Mouse (Mus musculus): ENCODE results near the gene Dnajc13. TPM values are rescaled to one million over a fixed set of nuclear protein-coding genes. Genes with fewer than 3 reads are reported as not detected.

The Dnajc13 gene
- polyA plus RNA-seq, 1 experiment from 2014 or later = 5.8 TPM

DNA sequence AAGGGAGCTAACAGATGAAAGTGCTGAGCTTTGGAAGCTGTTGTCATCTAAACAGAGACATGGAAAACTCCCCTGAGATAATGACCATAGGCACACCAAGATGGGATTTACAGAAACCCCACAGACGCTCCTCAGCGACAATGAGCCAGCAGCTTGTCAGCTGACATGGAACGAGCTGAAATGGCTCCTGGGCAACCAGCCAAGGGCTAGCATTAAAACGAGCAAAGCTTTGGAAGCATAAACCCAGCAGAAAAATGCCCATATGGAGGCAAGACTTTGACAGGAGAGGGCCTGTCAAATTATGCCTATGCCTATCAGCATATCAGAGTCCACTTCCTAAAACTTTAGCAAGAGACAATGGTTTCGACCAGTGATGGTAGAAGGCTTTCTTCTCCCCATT, 27.0 kb downstream of the Dnajc13 start:
- Histone ChIP-seq H3K36me3 (replicated peaks; ENCODE audit: insufficient read depth, low read length) (peaks cover 50% of the 10 kb centered on the region), H3K27ac (ENCODE audit: low read depth) (no peak overlapping the region), H3K4me3 (ENCODE audit: low read depth, low read length) (no peak overlapping the region), H3K9ac (replicated peaks) (no peak overlapping the region), H3K9me3 (ENCODE audit: low read length) (no peaks in the 10 kb centered on the region), H3K4me1 (ENCODE audit: insufficient read depth) (no peaks in the 10 kb centered on the region), H3K27me3 (ENCODE audit: insufficient read depth, low read length) (no peaks in the 10 kb centered on the region), H3K4me2 (ENCODE audit: low read depth, low read length) (no peak overlapping the region)
- no peak for DNase-seq
- TF ChIP-seq CTCF (IDR thresholded peaks at IDR 0.05; ENCODE audit: low read depth) = no peak
- TF ChIP-seq EP300 (IDR thresholded peaks at IDR 0.05; ENCODE audit: low read depth) = no peak
- no peak for ATAC-seq
- 68% methylated on average over 5 of the region's 5 CpGs for WGBS (ENCODE audit: insufficient replicate concordance)

- no peaks in the 10 kb centered on the region for H3K27me3 ChIP-seq (ENCODE audit: insufficient read depth, low read length)
- no peak overlapping the region for H3K4me3 ChIP-seq (ENCODE audit: low read depth, low read length)
- TF ChIP-seq EP300 (IDR thresholded peaks at IDR 0.05; ENCODE audit: low read depth) (no peak), CTCF (IDR thresholded peaks at IDR 0.05; ENCODE audit: low read depth) (no peak)
- H3K9me3 ChIP-seq (ENCODE audit: low read length) = no peaks in the 10 kb centered on the region
- DNase-seq (no peak), ATAC-seq (no peak)
- H3K36me3 ChIP-seq (replicated peaks; ENCODE audit: insufficient read depth, low read length) = peaks cover 65% of the 10 kb centered on the region
- no peak overlapping the region for H3K9ac ChIP-seq (replicated peaks)
- WGBS (ENCODE audit: insufficient replicate concordance) = 39% methylated on average over 1 of the region's 1 CpGs
- no peak overlapping the region for H3K27ac ChIP-seq (ENCODE audit: low read depth)
- H3K4me2 ChIP-seq (ENCODE audit: low read depth, low read length) = no peak overlapping the region
- no peaks in the 10 kb centered on the region for H3K4me1 ChIP-seq (ENCODE audit: insufficient read depth)
Measured at GRCm38 (mm10) chr9:104233815-104234214, 28.9 kb downstream of the Dnajc13 start.

- Histone ChIP-seq H3K36me3 (replicated peaks; ENCODE audit: insufficient read depth, low read length) (peaks cover 70% of the 10 kb centered on the region), H3K27me3 (ENCODE audit: insufficient read depth, low read length) (no peaks in the 10 kb centered on the region), H3K4me3 (ENCODE audit: low read depth, low read length) (no peak overlapping the region), H3K9ac (replicated peaks) (no peak overlapping the region), H3K9me3 (ENCODE audit: low read length) (no peaks in the 10 kb centered on the region), H3K4me2 (ENCODE audit: low read depth, low read length) (no peak overlapping the region), H3K4me1 (ENCODE audit: insufficient read depth) (no peaks in the 10 kb centered on the region), H3K27ac (ENCODE audit: low read depth) (no peak overlapping the region)
- DNase-seq (no peak), ATAC-seq (no peak)
- no peak for TF ChIP-seq CTCF (IDR thresholded peaks at IDR 0.05; ENCODE audit: low read depth)
- WGBS (ENCODE audit: insufficient replicate concordance) = 80% methylated on average over 5 of the region's 5 CpGs
Measured at GRCm38 (mm10) chr9:104233060-104233459, 29.7 kb downstream of the Dnajc13 start.

- Histone ChIP-seq H3K4me1 (ENCODE audit: insufficient read depth) (no peaks in the 10 kb centered on the region), H3K9ac (replicated peaks) (no peak overlapping the region), H3K27me3 (ENCODE audit: insufficient read depth, low read length) (no peaks in the 10 kb centered on the region), H3K27ac (ENCODE audit: low read depth) (no peak overlapping the region), H3K36me3 (replicated peaks; ENCODE audit: insufficient read depth, low read length) (peaks cover 64% of the 10 kb centered on the region), H3K9me3 (ENCODE audit: low read length) (no peaks in the 10 kb centered on the region), H3K4me3 (ENCODE audit: low read depth, low read length) (no peak overlapping the region), H3K4me2 (ENCODE audit: low read depth, low read length) (no peak overlapping the region)
- ATAC-seq = peak; percentile 51; the same call in 1 of the 2 replicates
- WGBS (ENCODE audit: insufficient replicate concordance) = 72% methylated on average over 3 of the region's 3 CpGs
- DNase-seq = no peak
- no peak for TF ChIP-seq EP300 (IDR thresholded peaks at IDR 0.05; ENCODE audit: low read depth)
- no peak for TF ChIP-seq CTCF (IDR thresholded peaks at IDR 0.05; ENCODE audit: low read depth)
Measured at GRCm38 (mm10) chr9:104232004-104232403, 30.7 kb downstream of the Dnajc13 start.

DNA sequence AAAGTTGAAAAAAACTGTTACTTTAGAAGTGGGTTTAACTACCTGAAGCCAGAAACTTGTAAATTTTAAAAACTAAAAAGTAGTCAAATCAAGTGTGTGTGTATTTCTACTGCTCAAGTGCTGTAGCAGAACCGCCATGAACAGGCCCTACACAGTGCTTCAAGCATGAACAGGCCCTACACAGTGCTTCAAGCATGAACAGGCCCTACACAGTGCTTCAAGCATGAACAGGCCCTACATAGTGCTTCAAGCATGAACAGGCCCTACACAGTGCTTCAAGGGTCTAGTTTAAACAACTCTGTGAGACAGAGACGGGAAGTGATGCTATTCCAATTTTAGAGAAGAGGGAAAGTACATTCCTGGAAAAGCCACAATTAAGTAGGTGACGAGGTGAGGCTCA, 51.3 kb downstream of the Dnajc13 start:
- H3K27me3 ChIP-seq (ENCODE audit: insufficient read depth, low read length) = no peaks in the 10 kb centered on the region
- no peaks in the 10 kb centered on the region for H3K9me3 ChIP-seq (ENCODE audit: low read length)
- no peak for TF ChIP-seq EP300 (IDR thresholded peaks at IDR 0.05; ENCODE audit: low read depth)
- TF ChIP-seq CTCF (IDR thresholded peaks at IDR 0.05; ENCODE audit: low read depth) = no peak
- ATAC-seq = no peak
- H3K36me3 ChIP-seq (replicated peaks; ENCODE audit: insufficient read depth, low read length) = peaks cover 52% of the 10 kb centered on the region
- no peak overlapping the region for H3K9ac ChIP-seq (replicated peaks)
- DNase-seq = no peak
- 88% methylated on average over 3 of the region's 3 CpGs for WGBS (ENCODE audit: insufficient replicate concordance)
- no peak overlapping the region for H3K4me3 ChIP-seq (ENCODE audit: low read depth, low read length)
- H3K27ac ChIP-seq (ENCODE audit: low read depth) = no peak overlapping the region
- H3K4me1 ChIP-seq (ENCODE audit: insufficient read depth) = no peaks in the 10 kb centered on the region
- H3K4me2 ChIP-seq (ENCODE audit: low read depth, low read length) = no peak overlapping the region

DNA sequence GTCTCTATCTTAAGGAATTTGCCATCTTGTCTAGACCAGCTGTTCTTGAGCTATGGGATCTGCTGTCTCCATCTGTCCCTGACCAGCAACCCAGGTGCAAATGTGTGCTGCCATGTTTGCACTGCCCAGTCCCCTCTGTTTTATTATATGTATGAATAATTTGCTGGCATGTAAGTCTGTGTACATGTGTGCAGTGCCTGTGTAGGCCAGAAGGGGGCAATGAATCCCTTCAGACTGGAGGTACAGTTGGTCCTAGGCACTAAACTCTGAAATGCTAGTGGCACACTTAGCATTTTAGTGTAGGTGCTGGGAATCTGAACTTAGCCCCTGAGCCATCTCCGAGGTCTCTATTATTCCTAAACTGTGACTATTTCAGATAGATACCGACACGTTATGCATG, 58.9 kb downstream of the Dnajc13 start:
- Histone ChIP-seq H3K9ac (replicated peaks) (no peak overlapping the region), H3K27ac (ENCODE audit: low read depth) (no peak overlapping the region), H3K4me1 (ENCODE audit: insufficient read depth) (no peaks in the 10 kb centered on the region), H3K36me3 (replicated peaks; ENCODE audit: insufficient read depth, low read length) (peaks cover 71% of the 10 kb centered on the region), H3K9me3 (ENCODE audit: low read length) (no peaks in the 10 kb centered on the region), H3K4me3 (ENCODE audit: low read depth, low read length) (no peak overlapping the region), H3K4me2 (ENCODE audit: low read depth, low read length) (no peak overlapping the region), H3K27me3 (ENCODE audit: insufficient read depth, low read length) (no peaks in the 10 kb centered on the region)
- ATAC-seq (0 out of 2 replicates have a peak, but pooled peaks have one; percentile 49), DNase-seq (peak; percentile 58)
- 90% methylated on average over 3 of the region's 3 CpGs for WGBS (ENCODE audit: insufficient replicate concordance)
- TF ChIP-seq EP300 (IDR thresholded peaks at IDR 0.05; ENCODE audit: low read depth) (no peak), CTCF (IDR thresholded peaks at IDR 0.05; ENCODE audit: low read depth) (peak; percentile 74)

DNA sequence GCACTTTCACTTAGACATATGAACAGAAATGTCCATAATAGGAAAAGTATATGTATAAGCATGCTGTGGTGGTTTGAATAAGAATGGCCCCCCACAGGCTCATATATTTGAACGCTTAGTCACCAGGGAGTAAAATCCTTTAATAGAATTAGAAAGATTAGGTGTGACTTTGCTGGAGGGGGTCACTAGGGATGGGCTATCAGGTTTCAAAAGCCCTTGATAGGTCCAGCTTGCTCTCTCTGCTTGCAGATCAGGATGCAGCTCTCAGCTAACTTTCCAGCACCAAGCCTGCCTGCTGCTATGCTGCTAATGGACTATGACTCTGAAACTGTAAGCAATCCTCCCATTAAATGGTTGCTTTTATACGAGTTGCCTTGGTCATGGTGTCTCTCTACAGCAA, 68.2 kb downstream of the Dnajc13 start:
- peaks cover 41% of the 10 kb centered on the region for H3K36me3 ChIP-seq (replicated peaks; ENCODE audit: insufficient read depth, low read length)
- H3K4me3 ChIP-seq (ENCODE audit: low read depth, low read length) = no peak overlapping the region

More for the DNA sequence above, 68.2 kb downstream of the Dnajc13 start:
- no peak for ATAC-seq
- no peak overlapping the region for H3K4me2 ChIP-seq (ENCODE audit: low read depth, low read length)
- TF ChIP-seq CTCF (IDR thresholded peaks at IDR 0.05; ENCODE audit: low read depth) = no peak
- TF ChIP-seq EP300 (IDR thresholded peaks at IDR 0.05; ENCODE audit: low read depth) = no peak
- no peaks in the 10 kb centered on the region for H3K27me3 ChIP-seq (ENCODE audit: insufficient read depth, low read length)
- DNase-seq = no peak
- H3K4me1 ChIP-seq (ENCODE audit: insufficient read depth) = peaks cover 3% of the 10 kb centered on the region; the same call in 1 of the 2 replicates
- 72% methylated on average over 2 of the region's 2 CpGs for WGBS (ENCODE audit: insufficient replicate concordance)
- no peak overlapping the region for H3K27ac ChIP-seq (ENCODE audit: low read depth)
- H3K9ac ChIP-seq (replicated peaks) = no peak overlapping the region
- no peaks in the 10 kb centered on the region for H3K9me3 ChIP-seq (ENCODE audit: low read length)
